Mouse (Mus musculus): ENCODE data around the gene 4933427D14Rik. TPM values are rescaled to one million over a fixed set of nuclear protein-coding genes. Genes with fewer than 3 reads are reported as not detected.
A peak's percentile ranks its signal among the peaks of the same experiment; 100 is the strongest.

Gene 4933427D14Rik
- total and polyA plus RNA-seq, 2 experiments from 2014 or later = 14.4 to 17.2 TPM

DNA sequence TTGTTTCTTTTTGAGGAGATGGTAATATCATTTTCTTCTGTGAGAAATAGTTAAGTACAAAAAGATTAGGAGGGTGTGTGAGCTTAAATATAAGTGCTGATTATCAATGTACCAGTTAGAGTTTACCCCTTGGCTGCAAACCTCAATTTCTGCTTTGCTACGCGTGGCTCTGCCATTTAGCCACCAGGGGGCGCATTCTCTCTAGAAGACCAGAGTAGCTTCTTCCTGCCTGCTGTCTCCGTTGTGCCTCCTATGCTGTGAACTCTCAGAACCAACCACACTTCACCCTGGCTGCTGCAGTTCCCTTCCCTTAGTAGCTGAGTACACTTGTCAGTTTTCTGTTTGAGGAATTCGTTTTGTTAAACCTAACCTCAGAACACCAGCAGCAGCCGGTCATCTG, 14.0 kb upstream of the 4933427D14Rik start:
- H3K4me3 ChIP-seq (ENCODE audit: low read length) = no peak overlapping the region
- H3K4me2 ChIP-seq (ENCODE audit: low read depth, low read length) = no peak overlapping the region
- no peaks in the 10 kb centered on the region for H3K36me3 ChIP-seq (ENCODE audit: insufficient read depth, low read length)
- no peak overlapping the region for H3K9ac ChIP-seq (replicated peaks; ENCODE audit: low read length)
- H3K27ac ChIP-seq = no peak overlapping the region
- ATAC-seq = peak; percentile 54; the same call in 1 of the 2 replicates
- H3K9me3 ChIP-seq (ENCODE audit: low read length) = no peaks in the 10 kb centered on the region
- WGBS = 20% methylated on average over 6 of the region's 6 CpGs
- H3K27me3 ChIP-seq (ENCODE audit: insufficient read depth, low read length) = no peaks in the 10 kb centered on the region
- H3K4me1 ChIP-seq (ENCODE audit: insufficient read depth, low read length) = peaks cover 7% of the 10 kb centered on the region
- peak; percentile 95 for TF ChIP-seq CTCF (IDR thresholded peaks at IDR 0.05; ENCODE audit: low read depth)
- DNase-seq (ENCODE audit: low spot score) = peak; percentile 90

DNA sequence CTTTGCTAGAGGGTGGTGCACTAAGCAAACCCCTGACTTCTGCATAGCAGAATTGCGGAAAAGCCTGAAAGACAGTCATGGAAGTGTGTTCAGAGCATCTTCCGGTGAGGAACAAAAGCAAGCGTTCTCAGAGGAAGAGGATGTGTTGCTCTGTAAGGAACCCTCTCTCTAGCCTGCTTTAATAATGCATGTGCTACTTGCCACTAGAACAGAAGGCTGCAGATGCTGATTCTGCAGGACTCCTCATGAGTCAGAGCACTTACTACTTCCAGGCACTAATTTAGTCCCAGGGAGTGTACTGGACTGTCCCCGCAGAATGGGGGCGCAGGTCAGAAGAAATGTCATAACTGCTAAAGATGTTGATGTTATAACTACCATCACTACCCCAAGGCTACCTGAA, 9.9 kb upstream of the 4933427D14Rik start:
- H3K36me3 ChIP-seq (ENCODE audit: insufficient read depth, low read length) = 0 out of 2 replicates have a peak, but pooled peaks cover 4% of the 10 kb centered on the region
- H3K9me3 ChIP-seq (ENCODE audit: low read length) = no peaks in the 10 kb centered on the region
- H3K27ac ChIP-seq = no peak overlapping the region
- H3K4me2 ChIP-seq (ENCODE audit: low read depth, low read length) = no peak overlapping the region; the same call in 1 of the 2 replicates
- ATAC-seq (no peak), DNase-seq (ENCODE audit: low spot score) (no peak)
- no peaks in the 10 kb centered on the region; the same call in 1 of the 2 replicates for H3K4me1 ChIP-seq (ENCODE audit: insufficient read depth, low read length)
- H3K9ac ChIP-seq (replicated peaks; ENCODE audit: low read length) = no peak overlapping the region
- H3K27me3 ChIP-seq (ENCODE audit: insufficient read depth, low read length) = no peaks in the 10 kb centered on the region
- WGBS = 73% methylated on average over 5 of the region's 5 CpGs
- no peak for TF ChIP-seq CTCF (IDR thresholded peaks at IDR 0.05; ENCODE audit: low read depth)
- no peak overlapping the region for H3K4me3 ChIP-seq (ENCODE audit: low read length)

DNA sequence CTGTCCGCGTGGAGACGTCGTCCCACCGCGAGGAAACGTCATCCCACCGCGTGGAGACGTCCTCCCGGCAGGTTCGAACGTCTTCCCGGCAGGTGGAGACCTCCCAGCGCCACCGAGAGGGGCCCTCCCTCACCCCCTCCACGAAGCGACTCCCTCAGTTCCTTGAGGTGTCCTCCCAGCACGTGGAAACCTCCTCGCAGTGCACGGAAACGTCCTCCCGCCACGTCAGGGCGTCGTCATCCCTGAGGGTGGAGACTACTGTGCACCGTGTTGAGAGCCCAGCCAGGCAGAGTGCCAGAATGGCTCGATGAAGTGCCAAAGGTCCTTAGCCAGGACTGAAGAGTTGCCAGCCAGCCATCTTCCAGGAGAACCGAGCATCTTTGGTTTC, 8.1 kb upstream of the 4933427D14Rik start, which contains the start of gene Med31:
Gene Med31 (minus strand): TSS at position 183 of the 388 bp plus-strand sequence.
- peak within 1 kb of the TSS; percentile 80 for H3K4me2 ChIP-seq (ENCODE audit: low read depth, low read length)
- peaks cover 17% of the 10 kb centered on the region for H3K36me3 ChIP-seq (ENCODE audit: insufficient read depth, low read length)
- H3K27me3 ChIP-seq (ENCODE audit: insufficient read depth, low read length) = no peaks in the 10 kb centered on the region
- under 1% methylated on average over 29 of the region's 29 CpGs for WGBS
- peak within 1 kb of the TSS; percentile 65 for H3K4me3 ChIP-seq (ENCODE audit: low read length)
- no peaks in the 10 kb centered on the region; the same call in 1 of the 2 replicates for H3K4me1 ChIP-seq (ENCODE audit: insufficient read depth, low read length)
- DNase-seq (ENCODE audit: low spot score) (peak; percentile 91), ATAC-seq (peak; percentile 89)
- peak within 1 kb of the TSS; percentile 88 for H3K27ac ChIP-seq
- peak within 1 kb of the TSS; percentile 63 for H3K9ac ChIP-seq (replicated peaks; ENCODE audit: low read length)
- TF ChIP-seq CTCF (IDR thresholded peaks at IDR 0.05; ENCODE audit: low read depth) = no peak; the same call in 1 of the 2 replicates
- no peaks in the 10 kb centered on the region for H3K9me3 ChIP-seq (ENCODE audit: low read length)

DNA sequence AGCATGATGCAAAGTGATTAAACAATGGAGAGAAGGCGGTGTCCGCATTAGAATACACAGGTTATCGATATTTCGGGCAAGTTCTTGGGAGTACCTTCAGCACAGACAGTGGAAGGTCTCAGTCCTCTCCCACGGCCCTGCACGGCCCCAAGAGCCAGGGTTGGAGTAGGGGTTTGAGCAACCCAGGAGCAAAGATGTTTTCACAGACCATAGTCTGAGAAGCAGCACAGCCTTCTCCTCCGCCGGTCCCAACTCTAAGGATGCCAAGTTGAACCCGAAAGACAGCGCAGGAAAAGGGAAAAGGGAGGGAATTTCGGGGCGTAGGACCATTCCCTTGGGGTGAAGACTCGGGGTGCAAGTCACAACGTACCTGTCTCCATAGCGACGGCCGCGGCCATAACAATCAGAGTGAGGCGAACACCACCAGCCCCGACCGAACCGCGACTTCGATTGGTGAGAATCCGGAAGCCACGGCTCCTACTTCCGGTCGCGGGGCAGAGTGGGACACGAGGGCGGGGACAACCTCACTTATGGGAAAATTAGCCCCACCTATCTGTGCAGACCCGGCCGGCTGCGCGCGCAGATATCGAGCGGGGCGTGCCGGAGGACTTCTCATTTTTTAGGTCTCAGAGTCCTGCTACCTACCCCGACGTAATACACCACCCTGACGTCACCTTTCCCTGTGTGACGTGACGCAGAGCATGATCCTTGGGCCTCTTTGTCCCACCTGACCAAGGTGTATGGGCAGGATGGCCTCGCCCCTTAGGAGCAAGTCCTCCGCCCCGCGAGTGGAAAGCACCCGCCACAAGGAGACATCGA, 7.5 kb upstream of the 4933427D14Rik start:
- no peaks in the 10 kb centered on the region for H3K9me3 ChIP-seq (ENCODE audit: low read length)
- DNase-seq (ENCODE audit: low spot score) (peak; percentile 98), ATAC-seq (peak; percentile 97)
- H3K4me1 ChIP-seq (ENCODE audit: insufficient read depth, low read length) = no peaks in the 10 kb centered on the region; the same call in 1 of the 2 replicates
- H3K4me2 ChIP-seq (ENCODE audit: low read depth, low read length) = peak overlapping the region; percentile 80
- peaks cover 22% of the 10 kb centered on the region for H3K36me3 ChIP-seq (ENCODE audit: insufficient read depth, low read length)
- peak overlapping the region; percentile 88 for H3K27ac ChIP-seq
- 1% methylated on average over 51 of the region's 51 CpGs for WGBS
- H3K4me3 ChIP-seq (ENCODE audit: low read length) = peak overlapping the region; percentile 65
- H3K9ac ChIP-seq (replicated peaks; ENCODE audit: low read length) = peak overlapping the region; percentile 63
- no peaks in the 10 kb centered on the region for H3K27me3 ChIP-seq (ENCODE audit: insufficient read depth, low read length)
- TF ChIP-seq CTCF (IDR thresholded peaks at IDR 0.05; ENCODE audit: low read depth) = no peak

DNA sequence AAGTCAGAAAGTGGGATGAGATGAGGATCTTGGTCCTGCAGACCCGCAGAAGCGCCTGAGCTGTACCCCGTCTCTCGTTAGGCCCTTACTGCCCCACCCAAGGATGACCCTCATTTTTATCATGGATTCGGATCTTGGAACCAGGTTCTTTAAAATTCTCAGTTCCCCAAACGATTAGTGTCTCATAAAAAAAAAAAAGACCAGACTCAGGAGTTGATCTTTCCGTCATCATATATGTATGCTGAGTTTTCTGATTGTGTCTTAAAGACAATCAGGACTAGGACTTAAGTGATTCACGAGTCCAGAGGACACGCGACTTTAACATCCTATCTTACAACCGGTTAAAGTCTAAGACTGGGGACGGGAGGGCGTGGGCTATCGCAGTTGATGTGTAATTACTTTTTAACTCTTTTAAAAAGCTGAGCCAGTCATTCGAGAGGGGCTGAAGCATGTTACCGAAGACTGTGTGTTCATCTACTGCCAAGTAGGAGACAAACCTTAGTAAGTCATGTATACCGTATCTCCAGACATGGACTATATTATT, 647 bp upstream of the 4933427D14Rik start:
- no peak for TF ChIP-seq CTCF (IDR thresholded peaks at IDR 0.05; ENCODE audit: low read depth)
- peak overlapping the region; percentile 79 for H3K9ac ChIP-seq (replicated peaks; ENCODE audit: low read length)
- peaks cover 19% of the 10 kb centered on the region for H3K4me1 ChIP-seq (ENCODE audit: insufficient read depth, low read length)
- H3K36me3 ChIP-seq (ENCODE audit: insufficient read depth, low read length) = peaks cover 22% of the 10 kb centered on the region
- H3K27me3 ChIP-seq (ENCODE audit: insufficient read depth, low read length) = no peaks in the 10 kb centered on the region
- H3K4me3 ChIP-seq (ENCODE audit: low read length) = peak overlapping the region; percentile 87
- H3K27ac ChIP-seq = no peak overlapping the region
- no peaks in the 10 kb centered on the region for H3K9me3 ChIP-seq (ENCODE audit: low read length)
- no peak for DNase-seq (ENCODE audit: low spot score)
- H3K4me2 ChIP-seq (ENCODE audit: low read depth, low read length) = peak overlapping the region; percentile 80
- WGBS = 18% methylated on average over 17 of the region's 17 CpGs
- ATAC-seq = no peak

DNA sequence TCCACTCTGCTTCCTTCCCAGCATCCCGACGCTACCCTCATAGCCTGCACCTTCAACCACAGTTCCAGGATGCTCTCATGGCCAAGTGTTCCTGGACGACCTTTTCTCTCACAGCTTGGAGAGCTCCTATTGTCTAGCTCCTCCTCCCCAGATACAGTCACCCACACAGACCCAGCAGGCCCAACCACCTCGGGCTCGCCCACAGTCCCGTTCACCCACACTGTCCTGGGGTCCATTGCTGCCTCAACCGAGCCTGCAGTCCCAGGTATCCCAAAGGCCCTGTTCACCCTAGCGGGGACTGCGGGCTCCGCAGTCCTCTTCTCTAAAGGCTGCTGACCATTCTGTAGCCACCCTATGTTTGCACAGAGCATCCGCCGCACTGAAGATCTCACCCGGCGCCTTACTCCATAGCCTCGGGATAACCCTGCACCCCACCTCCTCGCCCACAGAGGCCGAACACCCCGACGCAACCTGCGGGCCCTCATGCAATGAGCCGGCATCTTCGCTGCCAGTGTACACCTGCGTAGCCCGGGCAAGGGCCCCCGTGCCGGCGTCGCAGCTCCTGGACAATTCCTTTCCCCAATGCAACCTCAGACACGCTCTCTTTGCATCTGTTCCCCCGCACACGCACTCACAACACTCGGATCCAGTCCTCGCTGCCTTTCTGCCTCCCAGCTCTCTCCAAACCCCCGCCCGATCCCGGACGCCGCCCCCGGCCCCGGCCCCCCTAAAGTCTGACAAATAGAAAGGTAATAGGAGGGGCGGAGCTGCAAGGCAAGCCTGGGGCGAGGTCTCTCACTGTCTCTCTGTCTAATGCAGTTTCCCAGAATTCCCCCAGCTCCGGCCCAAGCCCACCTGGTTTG, 687 bp downstream of the 4933427D14Rik start, which contains the start of gene Gm43951:
Gene Gm43951 (minus strand): TSS at position 500 of the 863 bp plus-strand sequence.
- Histone ChIP-seq H3K9ac (replicated peaks; ENCODE audit: low read length) (peak within 1 kb of the TSS; percentile 79), H3K9me3 (ENCODE audit: low read length) (no peaks in the 10 kb centered on the region), H3K4me3 (ENCODE audit: low read length) (peak within 1 kb of the TSS; percentile 87), H3K27me3 (ENCODE audit: insufficient read depth, low read length) (no peaks in the 10 kb centered on the region), H3K27ac (peak within 1 kb of the TSS; percentile 84), H3K4me1 (ENCODE audit: insufficient read depth, low read length) (peaks cover 19% of the 10 kb centered on the region), H3K36me3 (ENCODE audit: insufficient read depth, low read length) (peaks cover 17% of the 10 kb centered on the region), H3K4me2 (ENCODE audit: low read depth, low read length) (peak within 1 kb of the TSS; percentile 80)
- peak; percentile 49 for DNase-seq (ENCODE audit: low spot score)
- WGBS = under 1% methylated on average over 43 of the region's 43 CpGs
- TF ChIP-seq CTCF (IDR thresholded peaks at IDR 0.05; ENCODE audit: low read depth) = peak; percentile 58
- ATAC-seq = peak; percentile 66
